Mouse (Mus musculus) erythroblast, embryonic 14.5 days (primary cell): Measurements from ENCODE around the gene Astn2.

ENCODE experiments used
- GATA1 ChIP-seq: IDR thresholded peaks from 2 replicates; pipeline ENCODE4 v1.6.1; 2012; ENCODE audit warnings: low read length, inconsistent platforms, mixed read lengths
- TAL1 ChIP-seq: IDR thresholded peaks from 3 replicates; pipeline ENCODE4 v1.6.1; 2012; ENCODE audit warnings: low read length, inconsistent platforms, mixed read lengths

- no peak for TF ChIP-seq GATA1
- no peak for TF ChIP-seq TAL1
Observed at GRCm38 (mm10) chr4:66285034-66285433, 119.4 kb downstream of the Astn2 start.
